7 mouse cellular contexts compared by ENCODE assay signal in genomic region chr4:95353894-95354319, GRCm38 (mm10).
A peak's percentile ranks its signal among the peaks of the same experiment; 100 is the strongest.
DNase-seq lines count a peak whose midpoint lies in the region; ATAC-seq and TF ChIP-seq lines count a peak whose summit lies in the region.

No protein-coding gene starts in this region.

- no peak for TF ChIP-seq POLR2A in cerebellum, adult 2 months (IDR thresholded peaks at IDR 0.05; ENCODE audit: borderline replicate concordance, insufficient read depth, low read length)

- 28% methylated on average over 7 of the region's 7 CpGs for WGBS in hindbrain, postnatal 0 days
- WGBS in liver, embryonic 12.5 days (ENCODE audit: insufficient replicate concordance): 13% methylated on average over 7 of the region's 7 CpGs
- WGBS in neural tube, embryonic 14.5 days: 34% methylated on average over 7 of the region's 7 CpGs
- 45% methylated on average over 7 of the region's 7 CpGs for WGBS in cerebellum, adult 2 months

- H3K9me3 ChIP-seq in hindbrain, postnatal 0 days (ENCODE audit: low read length): no peaks in the 10 kb centered on the region
- no peaks in the 10 kb centered on the region for H3K9me3 ChIP-seq in liver, embryonic 12.5 days (replicated peaks)
- H3K9me3 ChIP-seq in neural tube, embryonic 14.5 days (ENCODE audit: control insufficient read depth, low read length): no peaks in the 10 kb centered on the region

- H3K9ac ChIP-seq in hindbrain, postnatal 0 days (replicated peaks; ENCODE audit: low read length): no peak overlapping the region
- no peak overlapping the region for H3K9ac ChIP-seq in liver, embryonic 12.5 days
- H3K9ac ChIP-seq in neural tube, embryonic 14.5 days (replicated peaks; ENCODE audit: low read depth, low read length): no peak overlapping the region

- DNase-seq in R1 (ENCODE audit: low read depth, low spot score): peak; percentile 8
- DNase-seq in adrenal gland, postnatal 14 days: peak; percentile 69
- peak; percentile 49 for DNase-seq in hindbrain, postnatal 0 days (ENCODE audit: low spot score)
- DNase-seq in cerebellum, adult 2 months: no peak

- ATAC-seq in granulocyte monocyte progenitor cell, adult 5-6 weeks (replicated peaks; ENCODE audit: poor library complexity, severe bottlenecking): peak; percentile 86
- peak; percentile 71; the same call in 1 of the 2 replicates for ATAC-seq in hindbrain, postnatal 0 days
- peak; percentile 57; the same call in 1 of the 2 replicates for ATAC-seq in liver, embryonic 12.5 days
- peak; percentile 54; the same call in 1 of the 2 replicates for ATAC-seq in neural tube, embryonic 14.5 days (ENCODE audit: low read depth)

- H3K27me3 ChIP-seq in hindbrain, postnatal 0 days (ENCODE audit: insufficient read depth, low read length): no peaks in the 10 kb centered on the region
- no peaks in the 10 kb centered on the region for H3K27me3 ChIP-seq in liver, embryonic 12.5 days (replicated peaks)
- no peaks in the 10 kb centered on the region for H3K27me3 ChIP-seq in neural tube, embryonic 14.5 days (ENCODE audit: control insufficient read depth, insufficient read depth, low read length)
- H3K27me3 ChIP-seq in cerebellum, adult 2 months (ENCODE audit: control insufficient read depth, insufficient read depth, low read length): no peaks in the 10 kb centered on the region

- no peak overlapping the region for H3K4me2 ChIP-seq in hindbrain, postnatal 0 days (ENCODE audit: low read depth, low read length)
- no peak overlapping the region for H3K4me2 ChIP-seq in liver, embryonic 12.5 days
- no peak overlapping the region for H3K4me2 ChIP-seq in neural tube, embryonic 14.5 days (ENCODE audit: low read depth, low read length)

- TF ChIP-seq CTCF in hindbrain, postnatal 0 days (IDR thresholded peaks at IDR 0.05; ENCODE audit: low read depth): no peak
- no peak for TF ChIP-seq CTCF in cerebellum, adult 2 months (IDR thresholded peaks at IDR 0.05; ENCODE audit: borderline replicate concordance, insufficient read depth, low read depth, low read length)

- H3K4me1 ChIP-seq in hindbrain, postnatal 0 days (ENCODE audit: insufficient read depth, low read length): no peaks in the 10 kb centered on the region
- H3K4me1 ChIP-seq in liver, embryonic 12.5 days: peaks cover 5% of the 10 kb centered on the region; the same call in 1 of the 2 replicates
- no peaks in the 10 kb centered on the region for H3K4me1 ChIP-seq in neural tube, embryonic 14.5 days (ENCODE audit: control insufficient read depth, insufficient read depth, low read length)
- no peaks in the 10 kb centered on the region for H3K4me1 ChIP-seq in cerebellum, adult 2 months (ENCODE audit: control insufficient read depth, insufficient read depth, low read length)

- no peaks in the 10 kb centered on the region for H3K36me3 ChIP-seq in hindbrain, postnatal 0 days (ENCODE audit: insufficient read depth, low read length)
- no peaks in the 10 kb centered on the region for H3K36me3 ChIP-seq in liver, embryonic 12.5 days
- H3K36me3 ChIP-seq in neural tube, embryonic 14.5 days (ENCODE audit: control insufficient read depth, insufficient read depth, low read length): no peaks in the 10 kb centered on the region

- H3K27ac ChIP-seq in hindbrain, postnatal 0 days: 0 out of 2 replicates have a peak overlapping the region, but pooled peaks have one; percentile 0
- H3K27ac ChIP-seq in liver, embryonic 12.5 days: peak overlapping the region; percentile 7; the same call in 1 of the 2 replicates
- no peak overlapping the region for H3K27ac ChIP-seq in neural tube, embryonic 14.5 days (ENCODE audit: low read depth, low read length)
- H3K27ac ChIP-seq in cerebellum, adult 2 months (ENCODE audit: insufficient read depth, low read length): no peak overlapping the region

- H3K4me3 ChIP-seq in hindbrain, postnatal 0 days (ENCODE audit: low read length): no peak overlapping the region
- H3K4me3 ChIP-seq in liver, embryonic 12.5 days: no peak overlapping the region
- H3K4me3 ChIP-seq in neural tube, embryonic 14.5 days (ENCODE audit: low read depth, low read length): no peak overlapping the region
- no peak overlapping the region for H3K4me3 ChIP-seq in cerebellum, adult 2 months (replicated peaks; ENCODE audit: insufficient read depth, low read depth, low read length)

Comparison
In these comparisons a context has a peak if more than half of its experiments do, and no peak if none do; other contexts are left out.
1. DNase-seq: peak in R1 (single experiment), adrenal gland, postnatal 14 days (single experiment) and hindbrain, postnatal 0 days (single experiment); none in cerebellum, adult 2 months (0 of 2).
2. H3K27ac ChIP-seq: peak in hindbrain, postnatal 0 days (single experiment) and liver, embryonic 12.5 days (single experiment); none in neural tube, embryonic 14.5 days (single experiment) and cerebellum, adult 2 months (single experiment).
3. Peak in every context shown above with its lines, with median percentiles within 50 percentile points of each other: ATAC-seq.